Mouse (Mus musculus) cerebellum, adult 18-20 months (tissue): ENCODE results near the gene Wdsub1.
"Not testable (repeated sequence)": the region's sequence is repeated elsewhere in the genome, so short reads cannot be mapped to it uniquely, and the experiment has no call there.

Experiments used
- DNase-seq, 2 experiments: peaks; one replicate each; pipeline ENCODE4 v3.0.0; 2021

Gene Wdsub1

GRCm38 (mm10) chr2:59881831-59882741 lies at the start of gene Wdsub1:
Gene Wdsub1 (minus strand): TSS chr2:59882591.
- peak; percentile 92 to 94 for DNase-seq

GRCm38 (mm10) chr2:59913610-59914009 lies 31.2 kb upstream of the Wdsub1 start:
- no peak for DNase-seq

GRCm38 (mm10) chr2:59908048-59908447 lies 25.7 kb upstream of the Wdsub1 start:
- DNase-seq = no peak

- no peak for DNase-seq
These were observed 21.6 kb upstream of the Wdsub1 start for GRCm38 (mm10) chr2:59904007-59904406.

GRCm38 (mm10) chr2:59898666-59899065 lies 16.3 kb upstream of the Wdsub1 start:
- no peak for DNase-seq

GRCm38 (mm10) chr2:59898105-59898504 lies 15.7 kb upstream of the Wdsub1 start:
- DNase-seq = no peak

GRCm38 (mm10) chr2:59896837-59897236 lies 14.4 kb upstream of the Wdsub1 start:
- DNase-seq = no peak

- DNase-seq = no peak
These were observed 14.0 kb upstream of the Wdsub1 start for GRCm38 (mm10) chr2:59896400-59896799.

GRCm38 (mm10) chr2:59889699-59890098 lies 7.3 kb upstream of the Wdsub1 start:
- DNase-seq = no peak

- DNase-seq = peak in 1 of 2 experiments; percentile 9
These were observed 421 bp upstream of the Wdsub1 start for GRCm38 (mm10) chr2:59882742-59883281.

- DNase-seq = no peak
These were observed 987 bp downstream of the Wdsub1 start for GRCm38 (mm10) chr2:59881404-59881803.

GRCm38 (mm10) chr2:59878221-59878620 lies 4.2 kb downstream of the Wdsub1 start:
- peak in 1 of 2 experiments; percentile 13 for DNase-seq

GRCm38 (mm10) chr2:59877335-59877734 lies 5.1 kb downstream of the Wdsub1 start:
- DNase-seq = no peak

- DNase-seq = no peak
These were observed 5.9 kb downstream of the Wdsub1 start for GRCm38 (mm10) chr2:59876482-59876881.

- DNase-seq = no peak
These were observed 11.9 kb downstream of the Wdsub1 start for GRCm38 (mm10) chr2:59870526-59870925.

- no peak for DNase-seq
These were observed 19.8 kb downstream of the Wdsub1 start for GRCm38 (mm10) chr2:59862618-59863017.

GRCm38 (mm10) chr2:59854363-59854762 lies 28.0 kb downstream of the Wdsub1 start:
- peak; percentile 40 to 42 for DNase-seq

- DNase-seq = no peak
These were observed 28.8 kb downstream of the Wdsub1 start for GRCm38 (mm10) chr2:59853543-59853942.

- no peak for DNase-seq
These were observed 29.5 kb downstream of the Wdsub1 start for GRCm38 (mm10) chr2:59852916-59853315.

GRCm38 (mm10) chr2:59851885-59852284 lies 30.5 kb downstream of the Wdsub1 start:
- not testable (repeated sequence) for DNase-seq

- DNase-seq = no peak
These were observed 38.5 kb downstream of the Wdsub1 start for GRCm38 (mm10) chr2:59843848-59844247.

- no peak for DNase-seq
These were observed 39.2 kb downstream of the Wdsub1 start for GRCm38 (mm10) chr2:59843156-59843555.

- no peak for DNase-seq
These were observed 39.8 kb downstream of the Wdsub1 start for GRCm38 (mm10) chr2:59842556-59843008.

GRCm38 (mm10) chr2:59841944-59842343 lies 40.4 kb downstream of the Wdsub1 start:
- DNase-seq = no peak
